Mouse (Mus musculus): ENCODE results near the gene Arrdc1. TPM values are rescaled to one million over a fixed set of nuclear protein-coding genes. Genes with fewer than 3 reads are reported as not detected.

The Arrdc1 gene
- polyA plus RNA-seq, 1 experiment from 2014 or later: 36.4 TPM

GRCm38 (mm10) chr2:24925284-24925683 is 9.8 kb downstream of the Arrdc1 start:
- no peak for TF ChIP-seq CTCF (IDR thresholded peaks at IDR 0.05)
- ChIA-PET CTCF (no interaction called here), POLR2A (no interaction called here)
- no peak for DNase-seq (ENCODE audit: low read depth, low spot score)
- no peak for ATAC-seq
- in situ Hi-C loops (cut with MboI; ENCODE audit: low pct_unique_long_range_greater_than_20kb): no loop called here
- H3K27me3 ChIP-seq: no peaks in the 10 kb centered on the region

GRCm38 (mm10) chr2:24923561-24923960 is 11.5 kb downstream of the Arrdc1 start:
- in situ Hi-C loops (cut with MboI; ENCODE audit: low pct_unique_long_range_greater_than_20kb): no loop called here
- CTCF ChIA-PET: interaction anchor here (1.1 to 2.1 kb wide), 4 partner anchors 9 to 57 kb away, joined by 3 to 7 read pairs (median 4); no protein-coding TSS in a partner anchor
- TF ChIP-seq CTCF (IDR thresholded peaks at IDR 0.05): peak; percentile 73
- no peaks in the 10 kb centered on the region for H3K27me3 ChIP-seq
- ATAC-seq: no peak
- no peak for DNase-seq (ENCODE audit: low read depth, low spot score)
- POLR2A ChIA-PET: interaction anchor here (1.0 kb wide), 1 partner anchor 9 kb away, joined by 4 read pairs; no protein-coding TSS in a partner anchor

GRCm38 (mm10) chr2:24919839-24920175 is 15.2 kb downstream of the Arrdc1 start:
- ChIA-PET POLR2A (interaction anchor here (1.0 to 1.5 kb wide), 4 partner anchors 8 to 30 kb away, joined by 3 to 6 read pairs (median 4); partner anchors contain the start of gene Zmynd19), CTCF (interaction anchor here (0.9 kb wide), 1 partner anchor 43 kb away, joined by 3 read pairs; no protein-coding TSS in a partner anchor)
- TF ChIP-seq CTCF (IDR thresholded peaks at IDR 0.05): no peak
- no peak for DNase-seq (ENCODE audit: low read depth, low spot score)
- in situ Hi-C loops (cut with MboI; ENCODE audit: low pct_unique_long_range_greater_than_20kb): no loop called here
- no peaks in the 10 kb centered on the region for H3K27me3 ChIP-seq
- ATAC-seq: peak; percentile 24

DNA sequence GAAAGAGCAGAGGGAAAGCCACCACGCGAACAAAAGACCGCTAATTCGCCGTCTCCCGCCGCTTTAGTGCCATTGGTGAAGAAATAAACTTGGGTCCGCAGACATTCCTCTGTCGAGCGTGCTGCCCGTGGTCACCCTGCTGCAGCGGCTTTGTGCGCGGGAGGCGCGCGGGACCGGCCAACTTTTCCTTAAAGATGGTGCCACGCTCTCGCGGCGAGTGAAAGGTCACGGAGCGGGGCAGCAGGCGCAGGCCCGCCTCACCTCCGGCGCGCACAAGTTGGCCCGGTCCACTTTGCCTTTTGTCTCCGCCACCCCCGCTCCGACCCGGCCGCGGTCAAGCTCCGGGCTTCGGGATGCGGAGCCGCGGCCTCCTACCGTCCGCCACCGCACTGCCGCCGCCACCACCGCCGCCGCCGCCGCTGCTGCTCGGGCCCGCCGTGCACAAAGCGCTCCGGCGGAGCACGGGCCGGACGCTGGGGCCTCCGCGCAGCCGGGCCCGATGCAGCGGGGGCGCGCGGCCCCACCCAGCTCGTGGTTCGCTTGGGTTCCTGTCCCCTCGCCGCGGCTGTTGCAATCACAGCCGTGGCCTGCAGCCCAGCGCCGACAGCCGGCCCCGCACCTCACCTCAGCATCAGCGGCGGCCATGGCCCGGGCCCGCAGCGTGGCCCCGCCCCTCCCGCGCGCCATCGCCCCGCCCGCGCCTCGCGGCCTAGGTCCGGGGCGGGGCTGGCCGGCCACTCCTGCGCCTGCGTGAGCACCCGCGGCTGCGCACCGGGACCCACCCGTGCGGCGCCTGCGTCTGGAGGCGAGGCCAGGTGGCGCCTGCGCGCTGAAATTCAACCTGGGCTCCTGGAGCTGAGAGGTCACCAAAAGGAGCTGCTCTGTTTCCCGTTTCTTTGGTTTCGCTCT is 15.9 kb downstream of the Arrdc1 start, which contains the start of gene Ehmt1:
Gene Ehmt1 (minus strand): TSS at position 685 of the 909 bp plus-strand sequence.
- in situ Hi-C loops (cut with MboI; ENCODE audit: low pct_unique_long_range_greater_than_20kb): no loop called here
- ChIA-PET POLR2A (interaction anchor here (1.0 to 1.5 kb wide), 5 partner anchors 9 to 55 kb away, joined by 3 to 6 read pairs (median 4); partner anchors contain the start of gene Zmynd19), CTCF (interaction anchor here (0.9 to 2.8 kb wide), 3 partner anchors 11 to 44 kb away, joined by 3 to 9 read pairs (median 4); no protein-coding TSS in a partner anchor)
- H3K27me3 ChIP-seq: no peaks in the 10 kb centered on the region
- ATAC-seq: peak; percentile 87
- no peak for TF ChIP-seq CTCF (IDR thresholded peaks at IDR 0.05)
- DNase-seq (ENCODE audit: low read depth, low spot score): no peak

GRCm38 (mm10) chr2:24914762-24915161 is 20.3 kb downstream of the Arrdc1 start:
- ChIA-PET POLR2A (no interaction called here), CTCF (interaction anchor here (1.2 to 1.5 kb wide), 2 partner anchors 10 to 26 kb away, joined by 3 read pairs; no protein-coding TSS in a partner anchor)
- no peak for DNase-seq (ENCODE audit: low read depth, low spot score)
- no peaks in the 10 kb centered on the region for H3K27me3 ChIP-seq
- in situ Hi-C loops (cut with MboI; ENCODE audit: low pct_unique_long_range_greater_than_20kb): no loop called here
- no peak for TF ChIP-seq CTCF (IDR thresholded peaks at IDR 0.05)
- ATAC-seq: no peak

DNA sequence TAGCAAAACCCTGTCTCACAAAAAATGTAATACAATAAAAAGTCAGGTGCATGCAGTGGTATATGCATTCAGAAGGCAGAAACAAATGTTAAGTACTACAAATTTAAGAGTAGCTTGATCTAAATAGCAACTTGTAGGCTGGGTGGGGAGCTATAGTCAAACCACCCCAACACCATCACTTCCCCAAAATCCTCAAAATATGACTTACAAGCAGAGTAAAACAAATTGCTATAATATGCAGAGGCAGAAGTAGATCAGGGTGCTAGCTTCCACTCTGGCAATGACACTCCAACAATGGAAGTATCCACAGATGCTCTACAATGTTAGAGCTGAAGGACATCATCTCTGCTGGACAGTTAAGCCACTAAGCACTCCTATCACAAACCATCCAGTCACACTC is 22.5 kb downstream of the Arrdc1 start:
- in situ Hi-C loops (cut with MboI; ENCODE audit: low pct_unique_long_range_greater_than_20kb): no loop called here

GRCm38 (mm10) chr2:24912189-24912588 is 22.9 kb downstream of the Arrdc1 start:
- ATAC-seq: no peak
- no peaks in the 10 kb centered on the region for H3K27me3 ChIP-seq
- ChIA-PET POLR2A (no interaction called here), CTCF (interaction anchor here (2.1 kb wide), 1 partner anchor 10 kb away, joined by 5 read pairs; no protein-coding TSS in a partner anchor)
- no peak for DNase-seq (ENCODE audit: low read depth, low spot score)
- in situ Hi-C loops (cut with MboI; ENCODE audit: low pct_unique_long_range_greater_than_20kb): no loop called here
- TF ChIP-seq CTCF (IDR thresholded peaks at IDR 0.05): no peak

More for the DNA sequence above, 22.5 kb downstream of the Arrdc1 start:
- DNase-seq (ENCODE audit: low read depth, low spot score) (no peak), ATAC-seq (no peak)
- ChIA-PET CTCF (interaction anchor here (2.1 kb wide), 1 partner anchor 11 kb away, joined by 5 read pairs; no protein-coding TSS in a partner anchor), POLR2A (no interaction called here)
- no peaks in the 10 kb centered on the region for H3K27me3 ChIP-seq
- no peak for TF ChIP-seq CTCF (IDR thresholded peaks at IDR 0.05)

DNA sequence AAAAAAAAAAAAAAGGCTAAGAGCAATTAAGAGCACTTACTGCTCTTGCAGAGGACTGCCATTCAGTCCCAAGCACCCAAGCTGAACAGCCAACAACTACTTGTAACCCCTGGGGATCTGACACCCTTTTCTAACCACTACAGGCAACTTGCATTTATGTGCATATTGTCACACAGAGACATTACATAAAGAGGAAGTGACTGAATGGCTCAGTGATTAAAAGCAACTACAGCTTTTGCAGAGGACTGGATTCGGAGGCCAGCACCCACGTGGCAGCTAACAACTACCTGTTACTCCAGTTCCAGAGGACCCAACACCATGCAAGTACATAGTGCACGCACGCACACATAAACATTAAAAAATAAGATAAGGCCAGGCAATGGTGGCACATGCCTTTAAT is 24.6 kb downstream of the Arrdc1 start:
- TF ChIP-seq CTCF (IDR thresholded peaks at IDR 0.05): no peak
- ATAC-seq (no peak), DNase-seq (ENCODE audit: low read depth, low spot score) (no peak)
- CTCF ChIA-PET: no interaction called here
- in situ Hi-C loops (cut with MboI; ENCODE audit: low pct_unique_long_range_greater_than_20kb): no loop called here
- H3K27me3 ChIP-seq: no peaks in the 10 kb centered on the region
- POLR2A ChIA-PET: interaction anchor here (0.8 kb wide), 1 partner anchor 10 kb away, joined by 5 read pairs; no protein-coding TSS in a partner anchor

- CTCF ChIA-PET: no interaction called here
These were observed 29.3 kb downstream of the Arrdc1 start for GRCm38 (mm10) chr2:24905653-24906155.

GRCm38 (mm10) chr2:24904823-24905652 is 30.0 kb downstream of the Arrdc1 start:
- in situ Hi-C loops (cut with MboI; ENCODE audit: low pct_unique_long_range_greater_than_20kb): no loop called here
- no peak for TF ChIP-seq CTCF (IDR thresholded peaks at IDR 0.05)
- ChIA-PET CTCF (interaction anchor here (2.4 kb wide), 1 partner anchor 16 kb away, joined by 6 read pairs; no protein-coding TSS in a partner anchor), POLR2A (interaction anchor here (1.9 kb wide), 1 partner anchor 14 kb away, joined by 6 read pairs; the partner anchor contains the start of gene Ehmt1)
- H3K27me3 ChIP-seq: no peaks in the 10 kb centered on the region
- no peak for DNase-seq (ENCODE audit: low read depth, low spot score)
- no peak for ATAC-seq

More at GRCm38 (mm10) chr2:24905653-24906155, 29.3 kb downstream of the Arrdc1 start:
- POLR2A ChIA-PET: interaction anchor here (1.9 kb wide), 1 partner anchor 14 kb away, joined by 6 read pairs; the partner anchor contains the start of gene Ehmt1
- H3K27me3 ChIP-seq: no peaks in the 10 kb centered on the region
- DNase-seq (ENCODE audit: low read depth, low spot score) (no peak), ATAC-seq (no peak)
- in situ Hi-C loops (cut with MboI; ENCODE audit: low pct_unique_long_range_greater_than_20kb): no loop called here
- TF ChIP-seq CTCF (IDR thresholded peaks at IDR 0.05): no peak

All from Patski (cell line).